Mouse (Mus musculus) lung, embryonic 14.5 days (tissue): Measurements from ENCODE around the gene Mak. TPM values are rescaled to one million over a fixed set of nuclear protein-coding genes. Genes with fewer than 3 reads are reported as not detected.
A peak's percentile ranks its signal among the peaks of the same experiment; 100 is the strongest.

Experiments used
- ATAC-seq: fragments of 200-750 bp; cut with Nextera tagmentation; 2 replicates; pipeline ENCODE4 v1.8.0; 2017; ENCODE audit warnings: mild to moderate bottlenecking, moderate TSS enrichment, moderate library complexity; ENCODE audit not compliant: insufficient read depth
- DNase-seq: peaks from one replicate; pipeline ENCODE4 v3.0.0-alpha.2; 2015
- H3K27ac ChIP-seq: fragments of 300-500 bp; sonication (generic); 2 replicates; pipeline ENCODE4 v1.5.1; 2014; ENCODE audit warnings: low read depth, mild to moderate bottlenecking, moderate library complexity
- H3K27me3 ChIP-seq: fragments of 300-500 bp; sonication (generic); 2 replicates; pipeline ENCODE4 v1.6.1; 2014; ENCODE audit warnings: low read length, control low read depth; ENCODE audit not compliant: insufficient read depth
- H3K36me3 ChIP-seq: fragments of 300-500 bp; sonication (generic); 2 replicates; pipeline ENCODE4 v1.6.1; 2014; ENCODE audit warnings: control low read depth; ENCODE audit not compliant: insufficient read depth
- H3K4me1 ChIP-seq: fragments of 300-500 bp; sonication (generic); 2 replicates; pipeline ENCODE4 v1.6.1; 2014; ENCODE audit warnings: antibody characterized with exemption, control low read depth; ENCODE audit not compliant: insufficient read depth
- H3K4me2 ChIP-seq: fragments of 300-500 bp; sonication (generic); 2 replicates; pipeline ENCODE4 v1.6.1; 2014; ENCODE audit warnings: mild to moderate bottlenecking
- H3K4me3 ChIP-seq: fragments of 300-500 bp; sonication (generic); 2 replicates; pipeline ENCODE4 v1.5.1; 2014; ENCODE audit warnings: low read depth, low read length
- H3K9ac ChIP-seq: fragments of 300-500 bp; sonication (generic); 2 replicates; pipeline ENCODE4 v1.6.1; 2014
- H3K9me3 ChIP-seq: fragments of 300-500 bp; sonication (generic); 2 replicates; pipeline ENCODE4 v1.6.1; 2016; ENCODE audit warnings: low read depth, low read length, control low read depth
- CTCF ChIP-seq: IDR thresholded peaks from 2 replicates; pipeline ENCODE4 v1.5.1; 2016; ENCODE audit warnings: antibody characterized with exemption, low read depth
- WGBS: fragments of 180-500 bp; shearing (Covaris S2); extraction: QIAGEN DNeasy Blood & Tissue Kit; methylation state at CpG from one replicate; pipeline ENCODE4 v1.1.7; 2014; 5-methylcytosine and 5-hydroxymethylcytosine counted together
- polyA plus RNA-seq: library from polyadenylated mRNA; unstranded; fragments of >200 nt; fragmentation: Nextera tagmentation; extraction: Ambion mirVana; gene quantifications from 2 replicates; pipeline ENCODE4 v1.2.1, GENCODE M21; 2014

Gene Mak
- polyA plus RNA-seq, 1 experiment from 2014 or later, result 1.2 TPM

- Histone ChIP-seq H3K9ac (no peak overlapping the region), H3K9me3 (no peaks in the 10 kb centered on the region), H3K27me3 (no peaks in the 10 kb centered on the region), H3K4me3 (no peak overlapping the region), H3K27ac (no peak overlapping the region), H3K4me1 (no peaks in the 10 kb centered on the region), H3K4me2 (no peak overlapping the region), H3K36me3 (no peaks in the 10 kb centered on the region)
- WGBS, result 97% methylated on average over 13 of the region's 13 CpGs
- TF ChIP-seq CTCF, result no peak
- DNase-seq (no peak), ATAC-seq (no peak)
Observed at GRCm38 (mm10) chr13:41105541-41105940, 26.0 kb upstream of the Mak start.

- no peaks in the 10 kb centered on the region for H3K4me1 ChIP-seq
- TF ChIP-seq CTCF, result no peak
- no peak for ATAC-seq
- H3K9ac ChIP-seq, result no peak overlapping the region
- no peak overlapping the region for H3K4me3 ChIP-seq
- no peaks in the 10 kb centered on the region for H3K27me3 ChIP-seq
- no peak for DNase-seq
- H3K27ac ChIP-seq, result no peak overlapping the region
- H3K9me3 ChIP-seq, result no peaks in the 10 kb centered on the region
- H3K36me3 ChIP-seq, result no peaks in the 10 kb centered on the region
- WGBS, result 65% methylated on average over 12 of the region's 12 CpGs
- H3K4me2 ChIP-seq, result no peak overlapping the region
Observed at GRCm38 (mm10) chr13:41103841-41104525, 24.5 kb upstream of the Mak start.

GRCm38 (mm10) chr13:41100031-41100430 is 20.5 kb upstream of the Mak start:
- Histone ChIP-seq H3K27ac (no peak overlapping the region), H3K4me2 (no peak overlapping the region), H3K9me3 (no peaks in the 10 kb centered on the region), H3K4me1 (no peaks in the 10 kb centered on the region), H3K36me3 (no peaks in the 10 kb centered on the region), H3K4me3 (no peak overlapping the region), H3K27me3 (no peaks in the 10 kb centered on the region), H3K9ac (no peak overlapping the region)
- no peak for TF ChIP-seq CTCF
- no peak for DNase-seq
- WGBS, result 99% methylated on average over 2 of the region's 2 CpGs
- no peak for ATAC-seq

DNA sequence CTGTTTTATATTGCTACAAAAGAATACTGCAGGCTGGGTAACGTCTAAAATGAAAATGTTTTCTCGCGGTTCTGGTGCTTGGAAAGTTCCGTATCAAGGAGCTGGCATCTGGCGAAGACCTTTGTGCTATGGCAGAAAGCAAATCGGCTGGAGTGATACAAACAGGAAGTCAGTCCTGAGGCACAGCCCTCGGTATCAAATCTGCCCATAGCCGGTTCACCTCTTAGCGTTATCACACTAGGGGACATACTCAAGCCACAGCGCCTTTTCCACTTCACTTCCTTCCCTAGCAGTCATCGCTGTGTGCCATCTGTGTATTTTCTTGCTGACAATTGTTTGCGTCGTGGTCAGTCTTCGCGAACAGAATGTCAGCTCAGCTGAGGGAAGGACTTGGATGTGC is 18.8 kb upstream of the Mak start:
- H3K9ac ChIP-seq, result no peak overlapping the region
- H3K27me3 ChIP-seq, result no peaks in the 10 kb centered on the region
- no peaks in the 10 kb centered on the region for H3K36me3 ChIP-seq
- ATAC-seq (no peak), DNase-seq (no peak)
- WGBS, result 78% methylated on average over 15 of the region's 15 CpGs
- H3K4me1 ChIP-seq, result no peaks in the 10 kb centered on the region
- H3K4me2 ChIP-seq, result no peak overlapping the region
- TF ChIP-seq CTCF, result no peak
- no peaks in the 10 kb centered on the region for H3K9me3 ChIP-seq
- no peak overlapping the region for H3K4me3 ChIP-seq
- no peak overlapping the region for H3K27ac ChIP-seq

- Histone ChIP-seq H3K27ac (no peak overlapping the region), H3K9me3 (no peaks in the 10 kb centered on the region), H3K4me2 (peak overlapping the region; percentile 33; the same call in 1 of the 2 replicates), H3K4me1 (no peaks in the 10 kb centered on the region), H3K36me3 (no peaks in the 10 kb centered on the region), H3K27me3 (no peaks in the 10 kb centered on the region), H3K4me3 (no peak overlapping the region), H3K9ac (no peak overlapping the region)
- WGBS, result 36% methylated on average over 16 of the region's 16 CpGs
- DNase-seq, result peak; percentile 39
- no peak for ATAC-seq
- no peak for TF ChIP-seq CTCF
Observed at GRCm38 (mm10) chr13:41097324-41098058, 18.0 kb upstream of the Mak start.

DNA sequence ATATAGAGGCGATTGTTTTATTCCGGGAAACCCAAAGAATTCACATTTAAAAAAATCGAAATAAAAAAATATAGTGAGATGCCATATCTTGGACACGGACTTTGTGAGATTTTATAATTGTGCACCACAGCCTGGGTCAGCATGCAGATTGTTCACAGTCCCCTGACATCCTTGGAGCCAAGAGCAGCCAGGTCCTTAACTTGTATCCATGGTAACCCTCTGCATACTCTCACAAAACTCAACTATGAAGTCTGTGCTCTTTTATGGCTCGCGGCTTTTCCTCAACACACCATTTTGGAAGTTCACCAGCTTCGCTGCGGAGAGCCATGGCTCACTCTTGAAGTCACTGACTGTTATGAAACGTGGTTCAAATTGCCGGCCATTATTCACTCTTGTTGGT is 14.7 kb upstream of the Mak start:
- Histone ChIP-seq H3K4me2 (no peak overlapping the region), H3K4me3 (no peak overlapping the region), H3K36me3 (no peaks in the 10 kb centered on the region), H3K9me3 (no peaks in the 10 kb centered on the region), H3K27me3 (peaks cover 15% of the 10 kb centered on the region; the same call in 1 of the 2 replicates), H3K27ac (no peak overlapping the region), H3K9ac (no peak overlapping the region), H3K4me1 (no peaks in the 10 kb centered on the region)
- WGBS, result 67% methylated on average over 10 of the region's 10 CpGs
- ATAC-seq (no peak), DNase-seq (peak; percentile 31)
- TF ChIP-seq CTCF, result no peak

DNA sequence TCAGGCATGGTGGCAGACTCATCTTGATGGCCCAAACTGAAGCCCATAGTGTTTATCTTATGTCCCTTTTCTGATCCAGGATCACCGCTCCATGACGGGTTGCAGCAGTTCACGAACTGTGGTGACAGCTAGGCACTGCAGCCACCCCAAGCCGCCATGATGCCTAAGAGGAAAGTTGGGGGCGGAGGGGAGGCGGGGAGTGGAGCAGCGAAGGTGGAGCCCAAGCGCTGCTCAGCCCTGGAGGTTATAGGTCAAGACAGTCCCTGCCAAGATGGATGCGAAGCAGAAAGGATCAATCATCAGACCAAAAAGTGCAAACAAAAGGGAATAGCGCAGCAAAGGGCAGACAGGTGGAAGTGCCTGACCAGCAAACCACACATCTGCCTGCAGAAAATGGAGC is 11.8 kb upstream of the Mak start:
- 0 out of 2 replicates have a peak overlapping the region, but pooled peaks have one; percentile 8 for H3K4me3 ChIP-seq
- no peaks in the 10 kb centered on the region for H3K36me3 ChIP-seq
- DNase-seq (no peak), ATAC-seq (no peak)
- 4% methylated on average over 10 of the region's 10 CpGs for WGBS
- H3K4me1 ChIP-seq, result no peaks in the 10 kb centered on the region
- no peaks in the 10 kb centered on the region for H3K9me3 ChIP-seq
- H3K9ac ChIP-seq, result no peak overlapping the region
- H3K4me2 ChIP-seq, result peak overlapping the region; percentile 41
- no peak overlapping the region for H3K27ac ChIP-seq
- H3K27me3 ChIP-seq, result peaks cover 15% of the 10 kb centered on the region; the same call in 1 of the 2 replicates
- no peak for TF ChIP-seq CTCF
